Mouse (Mus musculus) G1E (cell line): ENCODE measurements around the gene Ppt1.

Experiments used
- CTCF ChIP-seq: IDR thresholded peaks from 2 replicates; pipeline ENCODE4 v1.5.1; 2012; ENCODE audit warnings: low read depth, low read length, inconsistent platforms, mixed read lengths
- GATA1 ChIP-seq: IDR thresholded peaks from 2 replicates; pipeline ENCODE4 v1.6.1; 2012; ENCODE audit warnings: borderline replicate concordance, low read length, inconsistent platforms, mixed read lengths
- GATA2 ChIP-seq: IDR thresholded peaks from 2 replicates; pipeline ENCODE4 v1.6.1; 2012; ENCODE audit warnings: low read depth, low read length, inconsistent platforms, borderline replicate concordance
- POLR2AphosphoS5 ChIP-seq: IDR thresholded peaks from 2 replicates; pipeline ENCODE4 v1.6.1; 2012; ENCODE audit warnings: low read depth, low read length, inconsistent platforms; ENCODE audit not compliant: insufficient replicate concordance
- TAL1 ChIP-seq: conservative IDR thresholded peaks from 2 replicates; pipeline ENCODE4 v1.6.1; 2012; ENCODE audit warnings: low read depth, low read length, inconsistent platforms, mixed read lengths

DNA sequence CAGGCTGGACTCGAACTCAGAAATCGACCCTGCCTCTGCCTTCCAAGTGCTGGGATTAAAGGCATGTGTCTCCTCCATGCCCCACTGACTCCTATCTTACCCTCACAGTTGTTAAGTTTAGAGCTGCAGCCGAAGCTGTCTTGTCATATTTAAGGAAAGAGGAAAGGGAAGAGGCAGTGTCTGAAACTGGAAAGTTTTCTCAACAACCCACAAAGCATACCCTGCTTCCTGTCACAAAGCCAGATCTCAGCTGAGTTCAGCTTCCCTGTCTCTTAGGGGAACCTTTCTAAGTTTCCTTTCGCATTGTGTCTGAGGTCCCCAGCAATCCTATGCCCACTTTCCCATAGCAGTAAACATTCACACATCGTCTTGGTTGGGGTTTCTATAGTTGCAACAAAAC, 56.1 kb downstream of the Ppt1 start:
- TF ChIP-seq TAL1 (no peak), CTCF (no peak), GATA1 (no peak), POLR2AphosphoS5 (no peak), GATA2 (no peak)
